Mouse (Mus musculus): ENCODE data around the gene Gm5416. TPM values are rescaled to one million over a fixed set of nuclear protein-coding genes. Genes with fewer than 3 reads are reported as not detected.
"Not testable (repeated sequence)": the region's sequence is repeated elsewhere in the genome, so short reads cannot be mapped to it uniquely, and the experiment has no call there.

Gene Gm5416
- polyA plus RNA-seq, 1 experiment from 2014 or later: 0.44 TPM

DNA sequence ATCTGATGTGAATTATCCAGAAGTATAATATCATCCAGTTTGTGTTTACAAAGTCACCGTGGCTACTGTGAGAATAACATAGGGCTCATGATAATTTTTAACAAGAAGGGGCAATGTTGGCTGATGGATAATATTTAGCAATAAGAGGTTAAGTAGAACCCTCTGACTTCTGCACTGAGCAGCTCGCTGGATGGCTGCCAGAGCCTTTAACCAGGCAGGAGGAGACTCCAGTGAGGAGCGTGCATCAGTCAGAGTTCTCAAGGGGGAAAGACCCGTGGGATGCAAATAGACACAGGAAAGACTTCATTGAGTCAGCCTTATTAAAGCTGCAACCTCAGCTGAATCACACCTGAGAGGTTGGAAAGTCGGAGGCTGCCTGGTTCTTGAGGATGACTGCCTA is 6.4 kb upstream of the Gm5416 start:
- Histone ChIP-seq H3K36me3 (ENCODE audit: control insufficient read depth, insufficient read depth, low read length) (no peaks in the 10 kb centered on the region), H3K27me3 (ENCODE audit: control insufficient read depth, insufficient read depth, low read length) (no peaks in the 10 kb centered on the region), H3K9me3 (ENCODE audit: control insufficient read depth, low read length) (no peaks in the 10 kb centered on the region), H3K4me1 (replicated peaks; ENCODE audit: control insufficient read depth, insufficient read depth) (no peaks in the 10 kb centered on the region), H3K4me2 (replicated peaks; ENCODE audit: low read depth) (no peak overlapping the region), H3K9ac (ENCODE audit: low read length) (no peak overlapping the region), H3K27ac (replicated peaks) (no peak overlapping the region), H3K4me3 (ENCODE audit: low read depth, low read length) (no peak overlapping the region)
- WGBS: 52% methylated on average over 5 of the region's 5 CpGs
- DNase-seq (ENCODE audit: low spot score): no peak
- no peak for ATAC-seq (ENCODE audit: low FRiP score, low TSS enrichment)
- TF ChIP-seq CTCF (IDR thresholded peaks at IDR 0.05; ENCODE audit: low read depth) (no peak), EP300 (optimal IDR thresholded peaks at IDR 0.05) (no peak)

DNA sequence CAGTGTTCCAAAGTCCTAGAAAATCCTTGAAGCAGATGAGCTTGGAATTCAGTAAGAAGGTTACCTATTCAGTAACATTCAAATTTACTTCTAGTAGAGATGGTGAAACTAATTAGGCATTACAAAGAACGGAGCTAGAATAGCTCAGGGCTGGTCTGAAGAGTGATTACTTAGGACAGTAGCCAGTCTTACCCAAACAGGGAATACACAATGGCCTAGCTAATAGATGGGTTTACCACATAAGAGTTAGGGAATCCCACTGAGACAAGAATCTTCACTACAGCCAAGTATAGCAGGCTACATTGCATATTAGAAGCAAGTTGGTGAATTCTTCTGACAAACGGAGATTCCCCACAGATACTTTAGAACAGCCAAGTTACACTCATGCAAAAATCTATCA is 4.5 kb upstream of the Gm5416 start:
- not testable (repeated sequence) for DNase-seq (ENCODE audit: low spot score); H3K36me3 ChIP-seq (ENCODE audit: control insufficient read depth, insufficient read depth, low read length); H3K4me1 ChIP-seq (replicated peaks; ENCODE audit: control insufficient read depth, insufficient read depth); ATAC-seq (ENCODE audit: low FRiP score, low TSS enrichment); H3K4me3 ChIP-seq (ENCODE audit: low read depth, low read length); H3K27me3 ChIP-seq (ENCODE audit: control insufficient read depth, insufficient read depth, low read length); H3K4me2 ChIP-seq (replicated peaks; ENCODE audit: low read depth); H3K27ac ChIP-seq (replicated peaks); H3K9me3 ChIP-seq (ENCODE audit: control insufficient read depth, low read length); H3K9ac ChIP-seq (ENCODE audit: low read length)
- WGBS: 51% methylated on average over 2 of the region's 2 CpGs

DNA sequence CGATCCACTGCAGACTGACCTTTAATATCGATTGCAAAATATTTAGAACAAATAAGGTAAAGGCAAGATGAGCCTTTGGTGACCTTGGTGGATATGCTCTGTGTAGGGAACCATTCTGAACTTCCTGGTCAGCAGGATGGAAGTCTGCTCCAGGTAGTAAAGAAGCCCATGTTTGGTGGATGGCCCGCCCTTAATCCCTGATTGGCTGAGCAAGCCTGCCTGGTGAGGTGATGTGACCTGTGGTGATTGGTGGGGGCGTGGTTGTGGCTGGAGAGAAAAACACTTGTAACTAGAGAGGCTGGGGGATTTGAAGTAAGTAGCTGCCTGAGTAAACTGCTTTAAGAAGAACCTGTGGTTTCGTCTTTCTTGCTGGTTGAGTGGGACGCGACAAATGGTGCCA is 11.0 kb downstream of the Gm5416 start, which contains the start of gene 2010005H15Rik:
Gene 2010005H15Rik (plus strand): TSS at position 301 of the 400 bp plus-strand sequence.
- H3K36me3 ChIP-seq (ENCODE audit: control insufficient read depth, insufficient read depth, low read length); H3K4me2 ChIP-seq (replicated peaks; ENCODE audit: low read depth); H3K27ac ChIP-seq (replicated peaks); H3K4me1 ChIP-seq (replicated peaks; ENCODE audit: control insufficient read depth, insufficient read depth); ATAC-seq (ENCODE audit: low FRiP score, low TSS enrichment); H3K9me3 ChIP-seq (ENCODE audit: control insufficient read depth, low read length); H3K9ac ChIP-seq (ENCODE audit: low read length); H3K27me3 ChIP-seq (ENCODE audit: control insufficient read depth, insufficient read depth, low read length); H3K4me3 ChIP-seq (ENCODE audit: low read depth, low read length); DNase-seq (ENCODE audit: low spot score): not testable (repeated sequence)
- 89% methylated on average over 6 of the region's 7 CpGs for WGBS

DNA sequence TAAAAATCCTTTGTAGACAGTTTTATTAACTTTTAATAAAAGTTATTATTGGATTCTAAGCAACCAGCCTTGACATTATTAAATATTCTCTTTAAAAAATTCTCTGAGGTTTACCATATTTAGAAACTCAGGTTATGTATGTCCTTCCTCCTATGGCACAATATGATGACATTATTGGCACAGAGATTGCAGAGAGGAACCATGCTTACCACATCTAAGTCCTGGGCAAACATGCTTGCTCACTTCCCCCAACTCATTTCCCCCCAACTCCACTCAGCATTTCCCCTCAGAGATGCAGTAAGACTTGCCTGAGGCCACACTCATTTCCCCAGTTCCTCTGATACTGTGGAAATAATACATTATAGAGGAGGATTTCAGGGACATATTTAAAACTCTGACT is 50.4 kb downstream of the Gm5416 start:
- not testable (repeated sequence) for H3K4me2 ChIP-seq (replicated peaks; ENCODE audit: low read depth); H3K36me3 ChIP-seq (ENCODE audit: control insufficient read depth, insufficient read depth, low read length); H3K27me3 ChIP-seq (ENCODE audit: control insufficient read depth, insufficient read depth, low read length); H3K9me3 ChIP-seq (ENCODE audit: control insufficient read depth, low read length); H3K4me3 ChIP-seq (ENCODE audit: low read depth, low read length); H3K9ac ChIP-seq (ENCODE audit: low read length); DNase-seq (ENCODE audit: low spot score); H3K4me1 ChIP-seq (replicated peaks; ENCODE audit: control insufficient read depth, insufficient read depth); ATAC-seq (ENCODE audit: low FRiP score, low TSS enrichment); H3K27ac ChIP-seq (replicated peaks)

Other genes starting within 250 kb of the Gm5416 start
- gene Kpna1, start 231.7 kb upstream of the Gm5416 start, polyA plus RNA-seq (2015; fragmentation: Nextera tagmentation; extraction: Ambion mirVana): 19.5 and 20.3 TPM in 2 replicates
- 5.1 TPM in 2 replicates for gene Wdr5b, start 169.2 kb upstream of the Gm5416 start, polyA plus RNA-seq (2015; fragmentation: Nextera tagmentation; extraction: Ambion mirVana)
- 416 and 424 TPM in 2 replicates for gene Fam162a, start 138.8 kb upstream of the Gm5416 start, polyA plus RNA-seq (2015; fragmentation: Nextera tagmentation; extraction: Ambion mirVana)
- gene Ccdc58, start 138.7 kb upstream of the Gm5416 start, polyA plus RNA-seq (2015; fragmentation: Nextera tagmentation; extraction: Ambion mirVana): 49.8 and 52.1 TPM in 2 replicates
- 107 and 119 TPM in 2 replicates for gene Csta1, start 79.2 kb upstream of the Gm5416 start, polyA plus RNA-seq (2015; fragmentation: Nextera tagmentation; extraction: Ambion mirVana)
- 0.82 and 1.8 TPM in 2 replicates for gene Stfa2l1, start 53.6 kb upstream of the Gm5416 start, polyA plus RNA-seq (2015; fragmentation: Nextera tagmentation; extraction: Ambion mirVana)
- 2.7 and 3.8 TPM in 2 replicates for gene Gm5483, start 26.2 kb upstream of the Gm5416 start, polyA plus RNA-seq (2015; fragmentation: Nextera tagmentation; extraction: Ambion mirVana)
- 1.5 and 1.7 TPM in 2 replicates for gene 2010005H15Rik, start 11.1 kb downstream of the Gm5416 start, polyA plus RNA-seq (2015; fragmentation: Nextera tagmentation; extraction: Ambion mirVana)
- 37.1 and 38.6 TPM in 2 replicates for gene Stfa1, start 66.5 kb downstream of the Gm5416 start, polyA plus RNA-seq (2015; fragmentation: Nextera tagmentation; extraction: Ambion mirVana)
- gene BC117090, start 123.9 kb downstream of the Gm5416 start, polyA plus RNA-seq (2015; fragmentation: Nextera tagmentation; extraction: Ambion mirVana): 3.8 and 4.6 TPM in 2 replicates
- gene BC100530, start 157.3 kb downstream of the Gm5416 start, polyA plus RNA-seq (2015; fragmentation: Nextera tagmentation; extraction: Ambion mirVana): 275 and 321 TPM in 2 replicates
- gene Stfa2, start 198.1 kb downstream of the Gm5416 start, polyA plus RNA-seq (2015; fragmentation: Nextera tagmentation; extraction: Ambion mirVana): 7.4 and 8.1 TPM in 2 replicates
- gene Stfa3, start 245.0 kb downstream of the Gm5416 start, polyA plus RNA-seq (2015; fragmentation: Nextera tagmentation; extraction: Ambion mirVana): 22.8 and 24.8 TPM in 2 replicates

Measured in stomach, postnatal 0 days (tissue).